ENCODE assay signal across 10 mouse cellular contexts in the genomic region with DNA sequence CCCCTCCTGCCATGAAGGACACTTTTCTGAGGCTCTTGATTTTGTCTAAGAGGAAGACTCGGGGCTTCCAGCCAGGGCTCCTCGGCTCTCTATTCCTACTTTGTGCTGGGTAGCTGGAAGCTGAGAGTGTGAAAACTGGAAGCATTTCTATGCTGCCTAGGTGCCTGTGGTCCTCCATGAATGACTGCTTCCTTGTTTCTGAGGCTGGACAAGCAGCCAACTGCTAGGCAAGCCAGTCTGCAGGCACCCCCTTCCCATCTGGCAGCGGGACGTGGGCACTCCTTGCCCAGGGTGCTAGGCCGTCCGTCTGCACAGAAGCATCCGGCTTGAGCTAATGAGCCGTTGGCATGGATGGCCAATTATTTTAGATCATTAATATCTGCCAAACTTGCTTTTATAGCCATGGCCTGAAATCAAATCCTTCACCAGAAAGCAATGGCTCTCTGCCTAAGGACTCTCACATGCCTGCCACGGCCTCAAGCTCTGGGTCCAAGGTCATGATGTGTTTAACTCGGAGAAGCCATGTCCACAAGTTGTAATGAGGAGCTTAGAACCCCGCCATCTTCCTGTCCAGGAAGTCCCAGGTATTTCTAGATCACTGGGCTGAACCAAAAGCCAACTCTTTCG.
DNase-seq lines count a peak whose midpoint lies in the region; ATAC-seq and TF ChIP-seq lines count a peak whose summit lies in the region.
"Had no signal": no experiment of that assay in that cellular context is flagged by ENCODE, and none has a peak within 500 bp of the region (broad histone marks: within the 10 kb centered on the region; RNA-seq: fewer than 3 reads in every experiment).

No protein-coding gene starts in this region.

- 54% methylated on average over 12 of the region's 12 CpGs for WGBS in hindbrain, postnatal 0 days
- 81% methylated on average over 12 of the region's 12 CpGs for WGBS in hindbrain, embryonic 13.5 days
- WGBS in thymus, adult 2 months = 94% methylated on average over 12 of the region's 12 CpGs

- intact Hi-C loops in heart, postnatal 25 days (cut with DNase I) = no loop called here

- no peaks in the 10 kb centered on the region for H3K36me3 ChIP-seq in hindbrain, postnatal 0 days (ENCODE audit: insufficient read depth, low read length)
- H3K36me3 ChIP-seq in hindbrain, embryonic 13.5 days = no peaks in the 10 kb centered on the region
- no peaks in the 10 kb centered on the region for H3K36me3 ChIP-seq in thymus, adult 2 months (ENCODE audit: control insufficient read depth, insufficient read depth, low read length)
- H3K36me3 ChIP-seq: kidney, embryonic 15.5 days had no signal

- no peak for TF ChIP-seq CTCF in hindbrain, postnatal 0 days (IDR thresholded peaks at IDR 0.05; ENCODE audit: low read depth)
- no peak for TF ChIP-seq CTCF in thymus, adult 2 months (IDR thresholded peaks at IDR 0.05; ENCODE audit: borderline replicate concordance, control insufficient read depth, extremely low read depth, insufficient read depth, low read length, poor library complexity)

- TF ChIP-seq POLR2A in thymus, adult 2 months (IDR thresholded peaks at IDR 0.05; ENCODE audit: control insufficient read depth, extremely low read depth, insufficient read depth, low read length, poor library complexity) = no peak

- no peak overlapping the region for H3K4me2 ChIP-seq in hindbrain, postnatal 0 days (ENCODE audit: low read depth, low read length)
- H3K4me2 ChIP-seq in hindbrain, embryonic 13.5 days = no peak overlapping the region
- H3K4me2 ChIP-seq: kidney, embryonic 15.5 days had no signal

- DNase-seq in hindbrain, postnatal 0 days (ENCODE audit: low spot score) = peak; percentile 65
- peak; percentile 54 for DNase-seq in fat pad, adult 2 months (ENCODE audit: extremely low read depth, low read depth, low spot score)
- peak; percentile 67 to 76 for DNase-seq in layer of hippocampus, postnatal 36 days
- DNase-seq in right cerebral cortex, postnatal 36 days (ENCODE audit: low spot score in 2 of 2) = peak; percentile 38 to 60
- DNase-seq in heart, postnatal 25 days (ENCODE audit: low spot score) = no peak
- no peak for DNase-seq in thymus, adult 2 months

- peak; percentile 53; the same call in 1 of the 2 replicates for ATAC-seq in hindbrain, postnatal 0 days
- ATAC-seq in hindbrain, embryonic 13.5 days (ENCODE audit: low FRiP score) = no peak
- no peak for ATAC-seq in erythroid progenitor cell, adult 5-6 weeks (replicated peaks; ENCODE audit: low FRiP score, poor library complexity, severe bottlenecking)
- ATAC-seq: CD4-positive, CD25-positive, alpha-beta regulatory T cell, adult 4 months had no signal

- no peak overlapping the region for H3K27ac ChIP-seq in hindbrain, postnatal 0 days
- H3K27ac ChIP-seq in hindbrain, embryonic 13.5 days = no peak overlapping the region
- H3K27ac ChIP-seq in thymus, adult 2 months (ENCODE audit: control insufficient read depth, insufficient read depth, low read length) = no peak overlapping the region
- H3K27ac ChIP-seq: kidney, embryonic 15.5 days had no signal

- no peak overlapping the region for H3K9ac ChIP-seq in hindbrain, postnatal 0 days (replicated peaks; ENCODE audit: low read length)
- no peak overlapping the region for H3K9ac ChIP-seq in hindbrain, embryonic 13.5 days
- H3K9ac ChIP-seq: kidney, embryonic 15.5 days had no signal

- peaks cover 5% of the 10 kb centered on the region; the same call in 1 of the 2 replicates for H3K4me1 ChIP-seq in hindbrain, postnatal 0 days (ENCODE audit: insufficient read depth, low read length)
- peaks cover 9% of the 10 kb centered on the region for H3K4me1 ChIP-seq in hindbrain, embryonic 13.5 days (replicated peaks)
- H3K4me1 ChIP-seq in thymus, adult 2 months (replicated peaks; ENCODE audit: control insufficient read depth, insufficient read depth, low read length) = peaks cover 11% of the 10 kb centered on the region

- H3K4me3 ChIP-seq in hindbrain, postnatal 0 days (ENCODE audit: low read length) = no peak overlapping the region
- no peak overlapping the region for H3K4me3 ChIP-seq in hindbrain, embryonic 13.5 days
- H3K4me3 ChIP-seq in thymus, adult 2 months (ENCODE audit: control insufficient read depth, insufficient read depth, low read length) = no peak overlapping the region
- H3K4me3 ChIP-seq: kidney, embryonic 15.5 days had no signal

- no peaks in the 10 kb centered on the region for H3K27me3 ChIP-seq in hindbrain, postnatal 0 days (ENCODE audit: insufficient read depth, low read length)
- H3K27me3 ChIP-seq in hindbrain, embryonic 13.5 days = peaks cover 14% of the 10 kb centered on the region
- H3K27me3 ChIP-seq in thymus, adult 2 months (ENCODE audit: control insufficient read depth, insufficient read depth, low read length) = no peaks in the 10 kb centered on the region; the same call in 1 of the 2 replicates
- H3K27me3 ChIP-seq: kidney, embryonic 15.5 days had no signal

- no peaks in the 10 kb centered on the region for H3K9me3 ChIP-seq in hindbrain, postnatal 0 days (ENCODE audit: low read length)
- no peaks in the 10 kb centered on the region for H3K9me3 ChIP-seq in hindbrain, embryonic 13.5 days

Comparison
In these comparisons a context has a peak if more than half of its experiments do, and no peak if none do; other contexts are left out.
1. DNase-seq: peak in hindbrain, postnatal 0 days (single experiment), fat pad, adult 2 months (single experiment), layer of hippocampus, postnatal 36 days (2 of 2) and right cerebral cortex, postnatal 36 days (2 of 2); none in heart, postnatal 25 days (single experiment) and thymus, adult 2 months (single experiment).